ENCODE assay signal across 19 mouse cellular contexts in the genomic region with DNA sequence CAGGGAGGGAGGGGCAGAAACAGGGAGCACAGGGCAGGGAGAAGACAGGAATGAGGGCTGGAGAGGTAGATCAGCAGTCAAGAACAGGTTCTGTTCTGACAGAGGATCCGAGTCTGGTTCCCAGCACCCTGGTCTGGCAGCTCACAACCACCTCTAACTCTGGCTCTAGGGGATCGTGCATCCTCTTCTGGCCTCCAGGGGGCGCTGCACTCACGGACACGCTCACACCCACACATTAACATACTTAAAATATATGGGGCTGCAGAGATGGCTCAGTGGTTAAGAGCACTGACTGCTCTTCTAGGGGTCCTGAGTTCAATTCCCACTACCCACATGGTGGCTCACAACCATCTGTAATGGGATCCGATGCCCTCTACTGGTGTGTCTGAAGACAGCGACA. TPM values are rescaled to one million over a fixed set of nuclear protein-coding genes. Genes with fewer than 3 reads are reported as not detected.
DNase-seq lines count a peak whose midpoint lies in the region; ATAC-seq and TF ChIP-seq lines count a peak whose summit lies in the region.
"Had no signal": no experiment of that assay in that cellular context is flagged by ENCODE, and none has a peak within 500 bp of the region (broad histone marks: within the 10 kb centered on the region; RNA-seq: fewer than 3 reads in every experiment).

No protein-coding gene starts in this region.

- no peak for TF ChIP-seq POLR2A in thymus, adult 2 months (IDR thresholded peaks at IDR 0.05; ENCODE audit: control insufficient read depth, extremely low read depth, insufficient read depth, low read length, poor library complexity)

- H3K4me2 ChIP-seq in forebrain, embryonic 12.5 days: no peak overlapping the region
- H3K4me2 ChIP-seq: heart, embryonic 13.5 days; hindbrain, embryonic 14.5 days; liver, embryonic 15.5 days; neural tube, embryonic 15.5 days had no signal

- H3K36me3 ChIP-seq in thymus, adult 2 months (ENCODE audit: control insufficient read depth, insufficient read depth, low read length): no peaks in the 10 kb centered on the region
- no peaks in the 10 kb centered on the region for H3K36me3 ChIP-seq in forebrain, embryonic 12.5 days (replicated peaks)
- H3K36me3 ChIP-seq: heart, embryonic 13.5 days; liver, embryonic 15.5 days; neural tube, embryonic 15.5 days had no signal

- no peaks in the 10 kb centered on the region for H3K9me3 ChIP-seq in forebrain, embryonic 12.5 days
- H3K9me3 ChIP-seq: liver, embryonic 15.5 days; neural tube, embryonic 15.5 days had no signal

- DNase-seq in layer of hippocampus, adult 2 months (ENCODE audit: low spot score in 2 of 2): no peak
- DNase-seq in layer of hippocampus, adult 9-11 months: no peak
- no peak for DNase-seq in thymus, adult 2 months
- no peak for DNase-seq in thymus, postnatal 0 days (ENCODE audit: low spot score)
- peak; percentile 46 for DNase-seq in R1 (ENCODE audit: low read depth, low spot score)
- DNase-seq in ovary, postnatal 36 days (ENCODE audit: low spot score): no peak
- DNase-seq: cerebellum, adult 9-10 months; embryo, embryonic 11 days; gastrocnemius, postnatal 36 days; kidney, adult 8-10 months; thymus, adult 18-20 months had no signal

- H3K27ac ChIP-seq in layer of hippocampus, adult 2 months: no peak overlapping the region
- H3K27ac ChIP-seq in thymus, adult 2 months (ENCODE audit: control insufficient read depth, insufficient read depth, low read length): no peak overlapping the region
- H3K27ac ChIP-seq in forebrain, embryonic 12.5 days: no peak overlapping the region
- H3K27ac ChIP-seq: heart, embryonic 13.5 days; hindbrain, embryonic 14.5 days; liver, embryonic 15.5 days; neural tube, embryonic 15.5 days had no signal

- H3K4me3 ChIP-seq in layer of hippocampus, adult 2 months: no peak overlapping the region
- no peak overlapping the region for H3K4me3 ChIP-seq in thymus, adult 2 months (ENCODE audit: control insufficient read depth, insufficient read depth, low read length)
- H3K4me3 ChIP-seq in forebrain, embryonic 12.5 days (replicated peaks): no peak overlapping the region
- H3K4me3 ChIP-seq: erythroblast, embryonic 14.5 days; heart, embryonic 13.5 days; liver, embryonic 15.5 days; megakaryocyte, embryonic 14.5 days; neural tube, embryonic 15.5 days had no signal

- H3K4me1 ChIP-seq in thymus, adult 2 months (replicated peaks; ENCODE audit: control insufficient read depth, insufficient read depth, low read length): peaks cover 5% of the 10 kb centered on the region
- H3K4me1 ChIP-seq in forebrain, embryonic 12.5 days: peaks cover 43% of the 10 kb centered on the region
- H3K4me1 ChIP-seq: liver, embryonic 15.5 days had no signal

- H3K27me3 ChIP-seq in thymus, adult 2 months (ENCODE audit: control insufficient read depth, insufficient read depth, low read length): no peaks in the 10 kb centered on the region
- H3K27me3 ChIP-seq in forebrain, embryonic 12.5 days: peaks cover 2% of the 10 kb centered on the region
- H3K27me3 ChIP-seq: neural tube, embryonic 15.5 days had no signal

- H3K9ac ChIP-seq in forebrain, embryonic 12.5 days: no peak overlapping the region
- H3K9ac ChIP-seq: heart, embryonic 13.5 days; hindbrain, embryonic 14.5 days; liver, embryonic 15.5 days; neural tube, embryonic 15.5 days had no signal

- 90% methylated on average over 7 of the region's 7 CpGs for WGBS in thymus, adult 2 months
- WGBS in forebrain, embryonic 12.5 days: 87% methylated on average over 7 of the region's 7 CpGs

- no peak for ATAC-seq in forebrain, embryonic 12.5 days (ENCODE audit: low FRiP score)

- TF ChIP-seq CTCF in layer of hippocampus, adult 2 months (conservative IDR thresholded peaks at IDR 0.05): peak; percentile 54
- peak; percentile 68; the same call in 1 of the 2 replicates for TF ChIP-seq CTCF in thymus, adult 2 months (IDR thresholded peaks at IDR 0.05; ENCODE audit: borderline replicate concordance, control insufficient read depth, extremely low read depth, insufficient read depth, low read length, poor library complexity)

RNA-seq across cellular contexts. Expression of a gene that starts 24.2 kb away (rescaled TPM):
- 10 to 100 TPM; 21.8 to 22.1 TPM for total RNA-seq in layer of hippocampus, adult 2 months (2021)
- polyA plus RNA-seq in thymus, adult 2 months (2012; rRNA removed): 15.4 and 24.1 TPM in 2 replicates
- polyA plus RNA-seq in thymus, postnatal 0 days (2015; fragmentation: Nextera tagmentation; extraction: Ambion mirVana): 2.6 and 3.3 TPM in 2 replicates
- 20.3 and 30.2 TPM in 2 replicates for polyA plus RNA-seq in forebrain, embryonic 12.5 days (2016; fragmentation: Nextera tagmentation; extraction: Ambion mirVana)
- total RNA-seq: monocyte, adult 5-6 weeks had no signal
- polyA plus RNA-seq: erythroblast, embryonic 14.5 days had no signal

RNA-seq across cellular contexts. Expression of a gene that starts 26.0 kb away (rescaled TPM):
- 10 to 100 TPM; 51.1 to 52.0 TPM for total RNA-seq in layer of hippocampus, adult 2 months (2021)
- polyA plus RNA-seq in thymus, adult 2 months (2012; rRNA removed): 266 and 395 TPM in 2 replicates
- 124 and 132 TPM in 2 replicates for polyA plus RNA-seq in thymus, postnatal 0 days (2015; fragmentation: Nextera tagmentation; extraction: Ambion mirVana)
- 16.0 and 18.8 TPM in 2 replicates for polyA plus RNA-seq in forebrain, embryonic 12.5 days (2016; fragmentation: Nextera tagmentation; extraction: Ambion mirVana)
- total RNA-seq: monocyte, adult 5-6 weeks had no signal

RNA-seq across cellular contexts. Expression of a gene that starts 32.8 kb away (rescaled TPM):
- 10 to 100 TPM; 40.0 to 41.8 TPM for total RNA-seq in layer of hippocampus, adult 2 months (2021)
- polyA plus RNA-seq in thymus, adult 2 months (2012; rRNA removed): 334 and 468 TPM in 2 replicates
- polyA plus RNA-seq in thymus, postnatal 0 days (2015; fragmentation: Nextera tagmentation; extraction: Ambion mirVana): 75.3 and 77.9 TPM in 2 replicates
- polyA plus RNA-seq in forebrain, embryonic 12.5 days (2016; fragmentation: Nextera tagmentation; extraction: Ambion mirVana): 9.5 and 10.2 TPM in 2 replicates
- total RNA-seq: monocyte, adult 5-6 weeks had no signal

RNA-seq across cellular contexts. Expression of a gene that starts 38.6 kb away (rescaled TPM):
- 10 to 100 TPM; 48.1 to 48.3 TPM for total RNA-seq in layer of hippocampus, adult 2 months (2021)
- polyA plus RNA-seq in thymus, adult 2 months (2012; rRNA removed): 187 and 258 TPM in 2 replicates
- polyA plus RNA-seq in thymus, postnatal 0 days (2015; fragmentation: Nextera tagmentation; extraction: Ambion mirVana): 98.7 and 110 TPM in 2 replicates
- 10.0 and 12.0 TPM in 2 replicates for polyA plus RNA-seq in forebrain, embryonic 12.5 days (2016; fragmentation: Nextera tagmentation; extraction: Ambion mirVana)
- total RNA-seq: monocyte, adult 5-6 weeks had no signal
